Mouse (Mus musculus) monocyte, adult 59 days (primary cell): ENCODE data around the gene Ntng2. TPM values are rescaled to one million over a fixed set of nuclear protein-coding genes. Genes with fewer than 3 reads are reported as not detected.

ENCODE experiments used
- total RNA-seq, 2 experiments: library from RNA; stranded (reverse); gene quantifications; one replicate each; pipeline ENCODE4 v1.2.4; 2023

The Ntng2 gene
- 10 to 100 TPM; 72.8 to 85.6 TPM for total RNA-seq

DNA sequence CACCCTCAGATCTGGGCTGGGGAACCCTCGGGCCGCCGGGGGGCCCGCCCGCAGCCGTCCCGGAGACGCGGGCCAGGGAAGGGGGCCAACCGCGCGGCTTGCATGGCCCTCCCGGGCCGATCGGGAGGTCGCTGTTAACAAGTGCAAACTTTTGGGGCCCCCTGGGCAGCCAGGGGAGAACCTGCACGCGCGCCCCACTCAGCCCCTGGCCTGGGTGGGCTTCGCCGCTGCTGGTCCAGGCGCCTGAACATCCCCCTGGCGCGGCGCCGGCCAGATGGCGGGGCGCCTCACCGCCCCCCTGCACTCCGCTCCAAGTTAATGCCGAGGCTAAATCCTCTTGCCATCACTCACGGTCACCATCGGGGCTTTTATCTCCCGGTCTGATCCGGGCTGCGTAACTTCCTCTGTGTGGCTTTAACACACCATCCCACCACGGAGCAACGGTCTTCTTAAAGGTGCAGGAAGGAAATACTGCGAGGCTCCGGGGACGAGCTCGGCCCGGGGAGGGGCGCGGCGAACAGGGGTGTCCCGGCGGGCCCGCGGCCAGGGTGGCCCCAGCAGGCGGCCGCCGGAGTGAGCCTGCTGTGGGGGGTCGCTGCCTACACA is at the start of gene Ntng2:
TSS of gene Ntng2 (minus strand) at position 407 of the 606 bp plus-strand sequence.

Other genes with a start within 250 kb of the Ntng2 start
- not detected for gene Cfap77, start 197.9 kb downstream of the Ntng2 start, total RNA-seq
- gene Ttf1, start 192.7 kb downstream of the Ntng2 start, total RNA-seq: 10 to 100 TPM; 17.7 to 24.1 TPM
- 10 to 100 TPM; 38.1 to 41.4 TPM for gene Setx, start 128.8 kb downstream of the Ntng2 start, total RNA-seq
- gene Med27, start 93.8 kb upstream of the Ntng2 start, total RNA-seq: 10 to 100 TPM; 38.0 to 40.5 TPM